Mouse (Mus musculus): ENCODE results near the gene Upk3a. TPM values are rescaled to one million over a fixed set of nuclear protein-coding genes. Genes with fewer than 3 reads are reported as not detected.

The Upk3a gene
- 2.0 and 2.2 TPM in 2 replicates for polyA plus RNA-seq (2015; fragmentation: Nextera tagmentation; extraction: Ambion mirVana)

GRCm38 (mm10) chr15:85016951-85017664 lies at the start of gene Upk3a:
Upk3a (plus strand) TSS chr15:85017141.
- H3K4me3 ChIP-seq (ENCODE audit: low read depth, low read length), result no peak within 1 kb of the TSS
- no peak for TF ChIP-seq CTCF (IDR thresholded peaks at IDR 0.05; ENCODE audit: low read depth)
- H3K4me1 ChIP-seq (replicated peaks; ENCODE audit: control insufficient read depth, insufficient read depth, low read length), result no peaks in the 10 kb centered on the region
- 8% methylated on average over 21 of the region's 21 CpGs for WGBS
- H3K9me3 ChIP-seq (ENCODE audit: control insufficient read depth), result no peaks in the 10 kb centered on the region
- H3K27ac ChIP-seq (ENCODE audit: low read depth, low read length), result no peak within 1 kb of the TSS
- no peak within 1 kb of the TSS; the same call in 1 of the 2 replicates for H3K4me2 ChIP-seq (replicated peaks; ENCODE audit: low read depth)
- no peaks in the 10 kb centered on the region for H3K27me3 ChIP-seq (replicated peaks; ENCODE audit: control insufficient read depth, insufficient read depth, low read length)
- H3K9ac ChIP-seq (ENCODE audit: low read depth, low read length), result no peak within 1 kb of the TSS
- no peaks in the 10 kb centered on the region for H3K36me3 ChIP-seq (ENCODE audit: control insufficient read depth, insufficient read depth)
- ATAC-seq, result peak; percentile 83

GRCm38 (mm10) chr15:84968534-84968933 lies 48.4 kb upstream of the Upk3a start:
- Histone ChIP-seq H3K4me3 (ENCODE audit: low read depth, low read length) (no peak overlapping the region), H3K27ac (ENCODE audit: low read depth, low read length) (no peak overlapping the region), H3K9me3 (ENCODE audit: control insufficient read depth) (no peaks in the 10 kb centered on the region), H3K4me2 (replicated peaks; ENCODE audit: low read depth) (no peak overlapping the region), H3K27me3 (replicated peaks; ENCODE audit: control insufficient read depth, insufficient read depth, low read length) (no peaks in the 10 kb centered on the region), H3K9ac (ENCODE audit: low read depth, low read length) (no peak overlapping the region), H3K4me1 (replicated peaks; ENCODE audit: control insufficient read depth, insufficient read depth, low read length) (no peaks in the 10 kb centered on the region), H3K36me3 (ENCODE audit: control insufficient read depth, insufficient read depth) (no peaks in the 10 kb centered on the region; the same call in 1 of the 2 replicates)
- 92% methylated on average over 4 of the region's 4 CpGs for WGBS
- ATAC-seq, result no peak
- no peak for TF ChIP-seq CTCF (IDR thresholded peaks at IDR 0.05; ENCODE audit: low read depth)

- H3K9me3 ChIP-seq (ENCODE audit: control insufficient read depth), result no peaks in the 10 kb centered on the region
- no peaks in the 10 kb centered on the region for H3K27me3 ChIP-seq (replicated peaks; ENCODE audit: control insufficient read depth, insufficient read depth, low read length)
- H3K9ac ChIP-seq (ENCODE audit: low read depth, low read length), result no peak overlapping the region
- H3K27ac ChIP-seq (ENCODE audit: low read depth, low read length), result no peak overlapping the region
- H3K4me2 ChIP-seq (replicated peaks; ENCODE audit: low read depth), result no peak overlapping the region
- no peak for TF ChIP-seq CTCF (IDR thresholded peaks at IDR 0.05; ENCODE audit: low read depth)
- ATAC-seq, result 0 out of 2 replicates have a peak, but pooled peaks have one; percentile 21
- no peaks in the 10 kb centered on the region for H3K4me1 ChIP-seq (replicated peaks; ENCODE audit: control insufficient read depth, insufficient read depth, low read length)
- no peak overlapping the region for H3K4me3 ChIP-seq (ENCODE audit: low read depth, low read length)
- WGBS, result 72% methylated on average over 8 of the region's 8 CpGs
- H3K36me3 ChIP-seq (ENCODE audit: control insufficient read depth, insufficient read depth), result no peaks in the 10 kb centered on the region; the same call in 1 of the 2 replicates
These were observed 43.9 kb upstream of the Upk3a start for GRCm38 (mm10) chr15:84972860-84973543.

GRCm38 (mm10) chr15:84973544-84973871 lies 43.4 kb upstream of the Upk3a start:
- no peaks in the 10 kb centered on the region for H3K9me3 ChIP-seq (ENCODE audit: control insufficient read depth)
- no peaks in the 10 kb centered on the region for H3K27me3 ChIP-seq (replicated peaks; ENCODE audit: control insufficient read depth, insufficient read depth, low read length)
- H3K9ac ChIP-seq (ENCODE audit: low read depth, low read length), result no peak overlapping the region
- WGBS, result 37% methylated on average over 3 of the region's 3 CpGs
- no peak for TF ChIP-seq CTCF (IDR thresholded peaks at IDR 0.05; ENCODE audit: low read depth)
- H3K27ac ChIP-seq (ENCODE audit: low read depth, low read length), result no peak overlapping the region
- H3K4me3 ChIP-seq (ENCODE audit: low read depth, low read length), result no peak overlapping the region
- ATAC-seq, result no peak
- no peaks in the 10 kb centered on the region; the same call in 1 of the 2 replicates for H3K36me3 ChIP-seq (ENCODE audit: control insufficient read depth, insufficient read depth)
- no peaks in the 10 kb centered on the region for H3K4me1 ChIP-seq (replicated peaks; ENCODE audit: control insufficient read depth, insufficient read depth, low read length)
- no peak overlapping the region for H3K4me2 ChIP-seq (replicated peaks; ENCODE audit: low read depth)

- Histone ChIP-seq H3K27ac (ENCODE audit: low read depth, low read length) (no peak overlapping the region), H3K4me3 (ENCODE audit: low read depth, low read length) (no peak overlapping the region), H3K27me3 (replicated peaks; ENCODE audit: control insufficient read depth, insufficient read depth, low read length) (no peaks in the 10 kb centered on the region), H3K9ac (ENCODE audit: low read depth, low read length) (no peak overlapping the region), H3K4me1 (replicated peaks; ENCODE audit: control insufficient read depth, insufficient read depth, low read length) (no peaks in the 10 kb centered on the region), H3K36me3 (ENCODE audit: control insufficient read depth, insufficient read depth) (no peaks in the 10 kb centered on the region; the same call in 1 of the 2 replicates), H3K4me2 (replicated peaks; ENCODE audit: low read depth) (no peak overlapping the region), H3K9me3 (ENCODE audit: control insufficient read depth) (no peaks in the 10 kb centered on the region)
- WGBS, result 44% methylated on average over 4 of the region's 4 CpGs
- no peak for ATAC-seq
- no peak for TF ChIP-seq CTCF (IDR thresholded peaks at IDR 0.05; ENCODE audit: low read depth)
These were observed 41.2 kb upstream of the Upk3a start for GRCm38 (mm10) chr15:84975729-84976128.

GRCm38 (mm10) chr15:84981609-84982313 lies 35.2 kb upstream of the Upk3a start:
- no peak for TF ChIP-seq CTCF (IDR thresholded peaks at IDR 0.05; ENCODE audit: low read depth)
- no peak overlapping the region for H3K4me3 ChIP-seq (ENCODE audit: low read depth, low read length)
- H3K4me2 ChIP-seq (replicated peaks; ENCODE audit: low read depth), result no peak overlapping the region
- H3K27ac ChIP-seq (ENCODE audit: low read depth, low read length), result no peak overlapping the region
- H3K27me3 ChIP-seq (replicated peaks; ENCODE audit: control insufficient read depth, insufficient read depth, low read length), result no peaks in the 10 kb centered on the region
- no peaks in the 10 kb centered on the region for H3K4me1 ChIP-seq (replicated peaks; ENCODE audit: control insufficient read depth, insufficient read depth, low read length)
- H3K9ac ChIP-seq (ENCODE audit: low read depth, low read length), result no peak overlapping the region
- 74% methylated on average over 9 of the region's 9 CpGs for WGBS
- 0 out of 2 replicates have a peak, but pooled peaks cover 7% of the 10 kb centered on the region for H3K36me3 ChIP-seq (ENCODE audit: control insufficient read depth, insufficient read depth)
- no peaks in the 10 kb centered on the region for H3K9me3 ChIP-seq (ENCODE audit: control insufficient read depth)
- ATAC-seq, result no peak
